Mouse (Mus musculus): ENCODE data around the gene Efs. TPM values are rescaled to one million over a fixed set of nuclear protein-coding genes. Genes with fewer than 3 reads are reported as not detected.

Efs gene
- total RNA-seq, 4 experiments from 2014 or later, result 2.5 to 4.4 (median 3.2) TPM

GRCm38 (mm10) chr14:54868026-54868425, 57.9 kb downstream of the Efs start:
- DNase-seq, result no peak

DNA sequence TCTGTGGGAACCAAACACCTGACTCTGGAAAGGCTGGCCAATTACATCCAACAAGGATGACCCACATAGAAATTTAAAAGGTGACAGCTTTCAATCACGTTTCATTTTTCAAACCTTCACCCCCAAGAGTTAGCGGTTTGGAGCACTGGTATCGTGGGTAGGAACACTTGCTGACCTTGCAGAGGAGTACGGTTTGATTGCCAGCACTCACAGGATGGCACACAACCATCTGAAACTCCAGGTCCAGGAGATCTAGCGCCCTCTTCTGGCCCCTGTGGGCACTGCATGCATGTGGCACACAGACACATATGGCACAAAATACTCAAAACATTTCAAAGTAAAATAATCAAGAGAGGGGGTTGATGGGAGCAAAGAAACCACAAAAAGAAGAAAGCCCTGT, 59.0 kb downstream of the Efs start:
- DNase-seq, result no peak

Small RNA genes lying within 50 kb of the gene (microRNA-seq; reads per million reads assigned to microRNA genes)
- gene Mir208a (0 to 0.50 reads per million in 2 experiments), gene Mir208b (0 to 0.34 reads per million in 2 experiments)

Other genes starting within 250 kb of the Efs start
- 10 to 100 TPM; 34.2 to 43.9 (median 39.6) TPM for gene 1700123O20Rik, start 239.9 kb downstream of the Efs start, total RNA-seq (2022)
- gene Acin1, start 239.2 kb downstream of the Efs start, total RNA-seq (2022), result 100 to 1,000 TPM; 140 to 305 (median 208) TPM
- under 1 TPM in 2 of 4 experiments, not detected in 2; 0.19 to 0.59 TPM for gene Gm29776, start 227.3 kb downstream of the Efs start, total RNA-seq (2022)
- not detected for gene Cebpe, start 214.0 kb downstream of the Efs start, total RNA-seq (2022)
- gene Slc7a8, start 144.2 kb downstream of the Efs start, total RNA-seq (2022), result 10 to 100 TPM; 26.6 to 51.8 (median 40.3) TPM
- 1 to 10 TPM in 2 of 4 experiments, under 1 TPM in 2; 0.77 to 1.7 (median 1.2) TPM for gene Rnf212b, start 112.0 kb downstream of the Efs start, total RNA-seq (2022)
- 10 to 100 TPM; 18.7 to 29.2 (median 21.7) TPM for gene Homez, start 55.2 kb downstream of the Efs start, total RNA-seq (2022)
- gene Ppp1r3e, start 48.6 kb downstream of the Efs start, total RNA-seq (2022), result 10 to 100 TPM; 18.5 to 26.6 (median 21.6) TPM
- gene Bcl2l2, start 42.7 kb downstream of the Efs start, total RNA-seq (2022), result 10 to 100 TPM; 62.9 to 88.0 (median 73.9) TPM
- 1 to 10 TPM in 3 of 4 experiments, under 1 TPM in 1; 0.99 to 9.0 (median 4.4) TPM for gene Gm20521, start 42.7 kb downstream of the Efs start, total RNA-seq (2022)
- 100 to 1,000 TPM; 157 to 316 (median 238) TPM for gene Pabpn1, start 33.6 kb downstream of the Efs start, total RNA-seq (2022)
- 10 to 100 TPM; 44.9 to 81.7 (median 60.3) TPM for gene Slc22a17, start 13.0 kb downstream of the Efs start, total RNA-seq (2022)
- not detected for gene Il25, start 6.6 kb upstream of the Efs start, total RNA-seq (2022)
- gene Cmtm5, start 10.1 kb upstream of the Efs start, total RNA-seq (2022), result under 1 TPM; 0.42 to 0.67 (median 0.60) TPM
- not detected for gene Myh6, start 40.8 kb upstream of the Efs start, total RNA-seq (2022)
- not detected for gene Gm17428, start 50.8 kb upstream of the Efs start, total RNA-seq (2022)
- not detected for gene Myh7, start 68.5 kb upstream of the Efs start, total RNA-seq (2022)
- gene Ngdn, start 89.3 kb upstream of the Efs start, total RNA-seq (2022), result 10 to 100 TPM; 35.3 to 44.0 (median 39.4) TPM
- 10 to 100 TPM in 2 of 4 experiments, 1 to 10 TPM in 2; 6.9 to 17.8 (median 11.7) TPM for gene Zfhx2, start 166.2 kb upstream of the Efs start, total RNA-seq (2022)
- 10 to 100 TPM; 16.1 to 22.6 (median 21.0) TPM for gene Thtpa, start 168.7 kb upstream of the Efs start, total RNA-seq (2022)
- 10 to 100 TPM; 24.5 to 29.3 (median 26.0) TPM for gene Ap1g2, start 180.5 kb upstream of the Efs start, total RNA-seq (2022)
- 1 to 10 TPM; 3.3 to 6.9 (median 5.3) TPM for gene Jph4, start 190.8 kb upstream of the Efs start, total RNA-seq (2022)